Mouse (Mus musculus) small intestine, adult 2 months (tissue): ENCODE measurements at regions not wholly inside any gene's neighbourhood (a gene's known extent, or its start where the extent isn't known, plus 50 kb on each side); places are given as distances from the start of the nearest gene placed in this dataset.

Experiments
- H3K27ac ChIP-seq: fragments of 200-500 bp; 2 replicates; pipeline ENCODE4 v1.5.1; 2012; ENCODE audit warnings: low read depth, low read length, control low read depth, inconsistent platforms; ENCODE audit not compliant: insufficient read depth
- H3K27me3 ChIP-seq: fragments of 200-500 bp; 2 replicates; pipeline ENCODE4 v1.6.1; 2012; ENCODE audit warnings: mild to moderate bottlenecking, moderate library complexity, low read length, inconsistent platforms; ENCODE audit not compliant: control insufficient read depth, insufficient read depth
- H3K36me3 ChIP-seq: fragments of 200-500 bp; 2 replicates; pipeline ENCODE4 v1.6.1; 2012; ENCODE audit warnings: mild to moderate bottlenecking, low read length, control low read depth, inconsistent platforms; ENCODE audit not compliant: control insufficient read depth, insufficient read depth
- H3K4me1 ChIP-seq: fragments of 200-500 bp; 2 replicates; pipeline ENCODE4 v1.6.1; 2012; ENCODE audit warnings: low read length, inconsistent platforms, mixed read lengths; ENCODE audit not compliant: control insufficient read depth, insufficient read depth, insufficient read length
- H3K4me3 ChIP-seq: fragments of 200-500 bp; 2 replicates; pipeline ENCODE4 v1.5.1; 2012; ENCODE audit warnings: low read depth, mild to moderate bottlenecking, control low read depth, inconsistent platforms, low read length, moderate library complexity
- CTCF ChIP-seq: fragments of 200-500 bp; IDR thresholded peaks from 2 replicates; pipeline ENCODE4 v1.5.1; 2012; ENCODE audit warnings: low read depth, mild to moderate bottlenecking, control low read depth, inconsistent platforms, low read length, moderate library complexity, mixed read lengths; ENCODE audit not compliant: insufficient replicate concordance, insufficient read length; ENCODE audit errors: extremely low read depth
- POLR2A ChIP-seq: fragments of 200-500 bp; IDR thresholded peaks from 2 replicates; pipeline ENCODE4 v1.6.1; 2012; ENCODE audit warnings: low read depth, mild to moderate bottlenecking, control low read depth, inconsistent platforms, low read length, moderate library complexity
- WGBS: fragments of 180-500 bp; shearing (Covaris S2); methylation state at CpG from one replicate; pipeline ENCODE4 v1.1.7; 2018; 5-methylcytosine and 5-hydroxymethylcytosine counted together

- H3K36me3 ChIP-seq = no peaks in the 10 kb centered on the region
- TF ChIP-seq CTCF (no peak), POLR2A (no peak)
- H3K4me3 ChIP-seq = no peak overlapping the region
- no peaks in the 10 kb centered on the region for H3K27me3 ChIP-seq
- no peaks in the 10 kb centered on the region for H3K4me1 ChIP-seq
- no peak overlapping the region for H3K27ac ChIP-seq
- WGBS = 85% methylated on average over 4 of the region's 4 CpGs
These were observed 117.8 kb upstream of the Satb2 start for GRCm38 (mm10) chr1:57096248-57096600.

GRCm38 (mm10) chr1:57096740-57097139 is 118.3 kb upstream of the Satb2 start:
- no peaks in the 10 kb centered on the region for H3K4me1 ChIP-seq
- TF ChIP-seq CTCF (no peak), POLR2A (no peak)
- 80% methylated on average over 8 of the region's 8 CpGs for WGBS
- H3K36me3 ChIP-seq = no peaks in the 10 kb centered on the region
- no peak overlapping the region for H3K4me3 ChIP-seq
- no peak overlapping the region for H3K27ac ChIP-seq
- H3K27me3 ChIP-seq = no peaks in the 10 kb centered on the region

- 78% methylated on average over 2 of the region's 2 CpGs for WGBS
- H3K4me1 ChIP-seq = no peaks in the 10 kb centered on the region
- H3K27me3 ChIP-seq = no peaks in the 10 kb centered on the region
- H3K4me3 ChIP-seq = no peak overlapping the region
- no peak overlapping the region for H3K27ac ChIP-seq
- H3K36me3 ChIP-seq = no peaks in the 10 kb centered on the region
- TF ChIP-seq CTCF (no peak), POLR2A (no peak)
These were observed 122.2 kb upstream of the Satb2 start for GRCm38 (mm10) chr1:57100614-57101013.

GRCm38 (mm10) chr1:57107308-57107707 is 128.9 kb upstream of the Satb2 start:
- no peak overlapping the region for H3K4me3 ChIP-seq
- H3K27ac ChIP-seq = no peak overlapping the region
- 74% methylated on average over 10 of the region's 10 CpGs for WGBS
- TF ChIP-seq POLR2A = no peak
- no peaks in the 10 kb centered on the region for H3K27me3 ChIP-seq
- H3K36me3 ChIP-seq = no peaks in the 10 kb centered on the region
- H3K4me1 ChIP-seq = no peaks in the 10 kb centered on the region

- Histone ChIP-seq H3K27me3 (no peaks in the 10 kb centered on the region), H3K4me3 (no peak overlapping the region), H3K36me3 (no peaks in the 10 kb centered on the region), H3K4me1 (no peaks in the 10 kb centered on the region), H3K27ac (no peak overlapping the region)
- TF ChIP-seq POLR2A (no peak), CTCF (no peak)
- 65% methylated on average over 2 of the region's 2 CpGs for WGBS
These were observed 142.2 kb upstream of the Satb2 start for GRCm38 (mm10) chr1:57120678-57121077.

- no peaks in the 10 kb centered on the region for H3K27me3 ChIP-seq
- no peak overlapping the region for H3K4me3 ChIP-seq
- 62% methylated on average over 3 of the region's 3 CpGs for WGBS
- no peak for TF ChIP-seq POLR2A
- no peak for TF ChIP-seq CTCF
- H3K27ac ChIP-seq = no peak overlapping the region
- no peaks in the 10 kb centered on the region for H3K4me1 ChIP-seq
- no peaks in the 10 kb centered on the region for H3K36me3 ChIP-seq
These were observed 165.7 kb upstream of the Satb2 start for GRCm38 (mm10) chr1:57144181-57144580.

- H3K27ac ChIP-seq = no peak overlapping the region
- no peak overlapping the region for H3K4me3 ChIP-seq
- H3K27me3 ChIP-seq = no peaks in the 10 kb centered on the region
- TF ChIP-seq POLR2A = no peak
- no peak for TF ChIP-seq CTCF
- H3K4me1 ChIP-seq = no peaks in the 10 kb centered on the region
- H3K36me3 ChIP-seq = no peaks in the 10 kb centered on the region
- WGBS = 74% methylated on average over 7 of the region's 7 CpGs
These were observed 177.4 kb upstream of the Satb2 start for GRCm38 (mm10) chr1:57155869-57156268.

- no peaks in the 10 kb centered on the region for H3K4me1 ChIP-seq
- H3K27ac ChIP-seq = no peak overlapping the region
- no peaks in the 10 kb centered on the region for H3K27me3 ChIP-seq
- H3K36me3 ChIP-seq = no peaks in the 10 kb centered on the region
- TF ChIP-seq CTCF (no peak), POLR2A (no peak)
- 92% methylated on average over 1 of the region's 1 CpGs for WGBS
- H3K4me3 ChIP-seq = no peak overlapping the region
These were observed 186.0 kb upstream of the Satb2 start for GRCm38 (mm10) chr1:57164443-57164842.
